Mouse (Mus musculus): Measurements from ENCODE around the gene Etv6. TPM values are rescaled to one million over a fixed set of nuclear protein-coding genes. Genes with fewer than 3 reads are reported as not detected.

Gene Etv6
- polyA plus RNA-seq, 1 experiment = 10.4 TPM

DNA sequence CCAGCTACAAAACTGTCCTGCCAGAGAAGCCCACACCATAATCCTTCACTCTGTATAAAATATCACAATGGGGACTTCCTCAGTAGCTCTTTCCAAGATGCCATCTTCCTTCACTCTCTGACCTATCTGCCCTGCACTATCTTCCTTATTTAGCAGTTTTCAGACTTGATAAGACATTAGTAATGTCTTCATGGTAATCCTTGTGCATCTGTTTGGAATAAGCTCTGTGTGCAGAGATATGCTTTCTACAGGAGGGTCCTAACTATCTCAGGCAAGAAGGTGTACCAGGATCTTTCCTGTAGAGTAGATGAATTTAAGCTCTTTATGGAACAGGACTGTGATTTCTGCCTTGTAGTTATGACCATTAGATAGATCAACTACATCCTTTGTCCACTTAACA, 157.2 kb downstream of the Etv6 start:
- DNase-seq (ENCODE audit: extremely low spot score in 1 of 2, low spot score in 1 of 2) = no peak

DNA sequence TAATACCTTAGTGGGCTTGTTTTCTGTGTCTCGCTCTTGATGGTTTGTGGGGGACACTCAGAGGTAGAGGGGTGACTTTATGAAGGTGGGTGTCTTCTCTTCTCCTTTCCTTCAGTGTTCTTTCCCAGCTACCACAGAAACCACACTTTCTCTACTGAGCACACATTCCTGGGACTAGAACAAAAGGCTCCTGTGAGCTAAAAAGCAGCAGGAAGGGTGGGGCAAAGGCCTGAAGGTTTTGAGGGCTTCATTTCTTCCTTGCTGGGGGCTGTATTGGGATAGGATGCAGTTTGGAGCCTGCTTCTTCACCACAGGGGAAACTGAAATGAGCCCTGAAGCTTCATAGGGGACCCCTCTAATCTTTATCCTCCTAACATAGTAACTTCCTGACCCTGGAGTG, 164.4 kb downstream of the Etv6 start:
- no peak for DNase-seq (ENCODE audit: extremely low spot score in 1 of 2, low spot score in 1 of 2)

DNA sequence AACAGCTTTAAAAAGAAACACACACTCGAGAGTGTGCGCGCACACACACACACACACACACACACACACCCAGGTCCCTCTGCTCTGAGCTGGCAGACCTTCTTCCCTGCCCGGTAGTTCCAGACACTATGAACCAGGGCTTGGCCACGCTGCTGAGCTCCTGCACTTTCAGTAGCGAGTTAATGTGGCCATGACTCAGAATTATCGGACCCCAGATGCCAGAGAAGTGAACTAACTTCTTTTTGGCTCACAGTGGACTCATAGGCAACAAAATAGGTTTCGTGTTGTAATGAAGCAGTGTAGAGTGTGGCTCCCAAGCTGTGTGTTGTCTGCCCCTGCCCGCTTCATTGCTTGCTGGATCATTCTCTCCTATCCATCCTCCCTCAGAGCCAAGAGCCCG, 165.1 kb downstream of the Etv6 start:
- DNase-seq (ENCODE audit: extremely low spot score in 1 of 2, low spot score in 1 of 2) = no peak

DNA sequence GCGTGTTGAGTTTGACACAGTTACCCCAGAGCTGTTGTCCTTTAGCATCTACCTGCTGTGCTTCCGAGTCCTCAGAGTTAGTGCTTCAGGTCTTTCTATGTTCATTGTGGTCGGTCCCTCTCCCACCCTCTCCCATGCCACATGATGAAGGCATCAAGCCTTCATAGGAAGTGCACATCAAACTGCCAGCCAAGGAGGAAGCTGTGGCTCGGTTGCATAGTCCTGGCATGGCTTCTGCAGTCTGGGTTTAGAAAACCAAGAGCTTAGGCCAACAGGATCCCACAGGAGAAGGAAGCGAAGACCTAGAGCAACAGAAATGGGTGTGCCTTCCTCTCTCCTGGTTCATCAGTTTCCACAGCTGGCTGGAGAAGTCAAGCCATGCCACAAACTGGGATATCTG, 166.7 kb downstream of the Etv6 start:
- no peak for DNase-seq (ENCODE audit: extremely low spot score in 1 of 2, low spot score in 1 of 2)

DNA sequence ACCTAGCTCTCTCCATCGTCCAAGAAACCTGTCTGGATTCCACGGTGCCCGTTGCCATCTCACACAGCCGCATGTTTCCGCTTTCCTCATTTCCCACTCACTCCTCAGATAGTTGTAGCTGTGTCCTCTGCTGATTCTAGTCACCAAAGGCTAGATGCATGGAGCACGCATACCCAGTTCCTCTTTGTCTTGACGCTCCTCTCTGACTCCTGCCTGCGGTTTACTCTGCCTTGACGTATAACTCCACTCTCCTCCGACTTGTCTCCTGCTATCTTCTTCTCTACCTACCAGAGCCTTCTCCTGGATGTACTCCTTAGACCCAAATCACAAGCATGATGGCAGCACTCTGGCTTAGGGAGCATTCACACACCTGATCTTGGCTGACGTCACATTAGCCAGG, 169.7 kb downstream of the Etv6 start:
- DNase-seq (ENCODE audit: extremely low spot score in 1 of 2, low spot score in 1 of 2) = no peak

DNA sequence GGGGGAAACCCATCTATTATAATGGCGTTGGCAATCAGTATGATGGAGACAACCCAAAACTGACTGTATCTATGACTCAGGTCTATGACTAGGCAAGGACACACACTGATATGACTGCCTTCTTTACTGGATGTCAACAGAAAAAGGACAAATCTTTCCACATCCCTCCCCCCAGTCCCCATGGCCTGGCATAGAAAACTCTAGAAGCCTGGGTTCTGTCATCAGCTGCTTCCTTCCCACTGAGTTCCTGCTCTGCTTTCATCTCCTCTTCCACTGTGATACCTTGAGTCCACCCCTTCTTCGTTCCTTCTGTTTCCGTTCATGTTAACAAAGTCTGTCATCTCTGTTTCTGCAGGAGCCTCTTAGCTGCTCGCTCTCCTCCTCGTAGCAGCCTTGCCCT, 170.2 kb downstream of the Etv6 start:
- DNase-seq (ENCODE audit: extremely low spot score in 1 of 2, low spot score in 1 of 2) = no peak

DNA sequence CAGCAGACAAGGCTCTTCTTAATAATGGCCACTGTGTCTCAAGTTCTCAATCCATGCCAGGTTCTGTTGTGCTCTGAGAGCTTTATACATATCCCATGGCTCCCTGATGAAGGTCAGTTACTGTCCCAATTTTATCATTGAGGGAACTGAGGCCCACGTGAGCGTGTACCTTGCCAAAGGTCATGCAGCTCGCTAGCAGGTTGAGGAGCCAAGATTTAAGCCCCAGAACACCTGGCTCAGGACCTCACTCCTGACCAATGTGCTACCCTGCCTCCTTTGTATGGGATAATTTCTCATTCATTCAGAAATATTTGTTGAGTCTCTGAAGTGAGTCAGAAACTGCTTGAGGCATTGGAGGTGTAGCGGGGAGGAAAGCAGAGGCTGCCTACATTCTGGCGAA, 170.8 kb downstream of the Etv6 start:
- DNase-seq (ENCODE audit: extremely low spot score in 1 of 2, low spot score in 1 of 2) = no peak

DNA sequence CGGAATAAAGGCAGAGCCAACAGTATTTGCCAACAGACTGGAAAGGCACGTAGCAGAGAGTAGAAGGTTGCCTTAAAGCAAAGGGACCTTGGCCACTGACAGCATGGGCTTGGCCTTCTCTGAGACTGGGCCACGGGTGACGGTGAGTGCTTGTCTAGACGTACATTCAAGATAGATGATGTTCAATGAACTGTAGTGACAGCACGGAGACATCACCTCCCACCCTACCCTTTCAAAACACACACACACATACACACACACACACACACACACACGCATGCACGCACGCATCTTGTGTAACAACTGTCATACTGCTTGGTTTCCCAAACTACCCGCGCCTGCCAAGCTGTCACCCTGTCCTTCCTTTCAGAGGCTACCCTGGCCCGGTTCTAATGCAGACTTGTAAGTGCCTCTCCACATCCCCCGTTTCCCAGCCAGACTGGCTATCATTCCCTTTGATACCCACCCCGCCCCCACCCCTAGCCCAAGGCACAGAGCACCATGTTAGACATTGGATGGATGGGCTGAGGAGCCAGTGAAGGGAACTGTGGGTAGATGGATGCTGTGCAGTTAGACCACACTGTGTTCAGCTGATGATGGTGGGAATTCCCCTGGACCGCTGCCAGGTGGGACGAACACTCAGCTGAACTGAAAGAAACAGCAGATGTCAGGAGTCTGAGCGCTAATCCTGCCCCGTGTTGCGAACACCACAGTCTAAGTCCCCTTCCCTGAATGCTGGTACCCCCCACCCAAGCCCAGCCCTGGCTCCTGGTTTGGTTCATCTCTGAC, 172.1 kb downstream of the Etv6 start:
- peak in 1 of 2 experiments; percentile 43 for DNase-seq (ENCODE audit: extremely low spot score in 1 of 2, low spot score in 1 of 2)

DNA sequence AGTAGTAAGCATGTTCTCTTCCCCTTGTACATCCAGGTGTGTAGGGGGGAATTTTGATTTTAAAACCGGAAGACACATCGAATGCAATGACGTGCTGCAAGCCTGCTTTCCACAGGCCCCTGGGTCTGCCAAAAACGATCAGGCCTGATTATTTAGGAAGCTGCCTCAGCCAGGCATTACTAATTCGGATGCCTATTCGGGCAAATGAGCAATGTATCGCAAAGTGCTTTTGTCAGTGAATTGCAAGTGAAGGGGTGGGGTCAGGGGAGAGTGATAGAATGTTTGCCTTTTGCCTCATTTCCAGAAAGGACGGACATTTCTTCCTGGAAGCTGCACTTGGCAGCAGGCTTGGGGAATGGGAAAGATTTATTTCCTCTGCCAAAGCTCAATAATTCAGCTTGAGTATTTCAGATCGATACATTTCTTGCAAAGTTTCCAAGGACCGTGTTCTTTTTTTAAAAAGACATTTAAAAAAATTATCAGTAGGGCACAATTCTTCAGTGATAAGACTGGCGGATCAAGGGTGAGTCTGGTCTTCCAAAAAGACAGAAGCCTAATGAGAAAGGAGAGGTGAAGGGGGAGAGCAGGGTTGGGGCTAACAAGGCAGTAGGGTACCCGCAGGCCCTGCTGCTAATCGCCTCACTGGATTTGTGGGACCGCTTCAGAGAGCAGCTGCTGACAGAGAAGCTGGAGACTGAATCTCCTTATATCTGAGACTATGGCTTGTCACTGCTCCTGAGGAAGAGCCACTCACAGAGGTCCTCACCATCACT, 172.9 kb downstream of the Etv6 start:
- no peak for DNase-seq (ENCODE audit: extremely low spot score in 1 of 2, low spot score in 1 of 2)

DNA sequence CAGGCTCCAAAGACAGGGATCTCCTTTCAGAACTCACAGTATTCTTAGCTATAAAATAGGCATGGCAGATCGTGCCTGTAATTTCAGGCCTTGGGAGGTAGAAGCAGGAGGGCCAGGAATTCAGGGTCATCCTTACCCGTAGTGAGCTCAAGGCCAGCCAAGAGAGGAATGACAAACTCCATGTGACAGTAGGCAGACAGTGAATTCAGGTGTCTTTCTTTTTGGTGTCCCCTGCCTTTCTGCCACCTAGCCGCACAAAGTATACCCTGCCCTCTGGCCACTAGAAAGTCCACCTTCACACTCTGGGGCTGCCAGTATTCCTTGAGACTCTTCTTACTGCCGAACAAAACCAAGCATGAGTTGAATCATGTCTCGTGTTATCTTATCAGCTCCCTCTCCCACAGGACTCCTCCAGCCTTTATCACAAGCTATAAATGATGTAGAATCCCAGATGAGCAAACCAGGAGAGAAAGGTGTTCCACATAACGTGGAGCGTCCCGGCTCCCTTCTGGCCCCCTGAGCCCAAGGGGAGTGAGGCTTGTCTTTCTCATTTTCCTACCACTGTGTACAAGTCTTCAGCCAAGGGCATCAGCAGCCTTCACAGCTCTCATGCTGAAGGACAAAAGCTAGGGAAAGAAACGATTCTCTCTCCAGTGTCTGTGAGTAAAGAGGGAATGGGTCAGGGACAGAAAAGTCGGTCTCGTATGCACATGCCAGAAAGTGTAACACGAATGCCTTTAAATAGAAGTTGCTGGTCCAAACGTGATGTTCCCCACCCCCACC, 175.4 kb downstream of the Etv6 start:
- DNase-seq (ENCODE audit: extremely low spot score in 1 of 2, low spot score in 1 of 2) = no peak

DNA sequence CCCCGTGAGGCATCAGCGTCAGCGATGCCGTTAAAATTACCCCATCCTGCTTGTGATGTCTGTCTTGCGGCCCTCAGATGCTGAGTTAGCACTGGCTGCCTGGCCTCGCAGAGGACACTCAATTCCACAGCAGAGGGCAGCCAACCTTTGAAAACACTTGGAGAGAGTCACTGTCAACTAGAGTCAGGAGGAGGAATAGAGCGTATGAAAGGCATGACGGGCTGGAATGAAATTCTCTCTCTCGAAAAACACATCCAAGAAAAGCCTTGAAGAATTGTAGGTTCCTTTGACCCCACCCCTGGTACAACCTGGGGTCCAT, 175.9 kb downstream of the Etv6 start:
- no peak for DNase-seq (ENCODE audit: extremely low spot score in 1 of 2, low spot score in 1 of 2)

DNA sequence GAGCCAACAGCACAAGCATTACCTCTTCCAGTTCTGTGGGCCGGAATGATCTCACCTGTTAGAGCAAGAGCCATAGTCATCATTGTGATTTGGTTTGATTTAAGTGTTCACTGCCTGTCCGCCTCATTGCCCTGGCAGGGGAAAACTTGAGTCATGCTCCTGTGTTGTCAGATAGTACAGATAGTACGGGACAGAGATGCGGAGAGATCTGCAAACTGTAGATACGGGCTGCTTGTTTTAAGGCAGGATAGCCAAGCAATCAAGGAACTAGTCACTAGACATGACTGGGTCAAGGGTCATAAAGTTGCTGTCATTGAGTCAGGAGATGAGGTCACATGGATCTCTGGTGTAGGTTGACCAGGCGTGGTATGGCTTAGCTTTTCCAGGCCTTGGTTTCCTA, 182.2 kb downstream of the Etv6 start:
- DNase-seq (ENCODE audit: extremely low spot score in 1 of 2, low spot score in 1 of 2) = no peak

DNA sequence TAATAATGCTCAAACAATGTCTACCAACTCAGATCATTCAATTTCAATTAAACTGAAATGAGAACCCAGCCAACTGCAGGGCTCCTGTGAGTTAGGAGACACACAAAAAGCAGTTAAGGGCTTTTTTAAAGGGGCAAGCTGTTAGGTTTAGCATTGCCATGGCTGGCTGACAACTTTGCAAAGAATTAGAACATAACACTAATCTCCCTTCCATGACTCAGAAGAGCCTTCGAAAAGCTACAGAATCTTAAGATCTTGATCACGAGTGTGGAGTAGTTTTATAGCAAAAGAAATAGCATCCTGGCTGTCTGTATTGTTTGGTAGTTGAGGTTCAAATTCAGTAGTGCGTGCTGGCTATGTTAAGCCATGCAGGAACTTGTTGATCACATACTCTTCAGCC, 182.9 kb downstream of the Etv6 start:
- DNase-seq (ENCODE audit: extremely low spot score in 1 of 2, low spot score in 1 of 2) = peak in 1 of 2 experiments; percentile 37

DNA sequence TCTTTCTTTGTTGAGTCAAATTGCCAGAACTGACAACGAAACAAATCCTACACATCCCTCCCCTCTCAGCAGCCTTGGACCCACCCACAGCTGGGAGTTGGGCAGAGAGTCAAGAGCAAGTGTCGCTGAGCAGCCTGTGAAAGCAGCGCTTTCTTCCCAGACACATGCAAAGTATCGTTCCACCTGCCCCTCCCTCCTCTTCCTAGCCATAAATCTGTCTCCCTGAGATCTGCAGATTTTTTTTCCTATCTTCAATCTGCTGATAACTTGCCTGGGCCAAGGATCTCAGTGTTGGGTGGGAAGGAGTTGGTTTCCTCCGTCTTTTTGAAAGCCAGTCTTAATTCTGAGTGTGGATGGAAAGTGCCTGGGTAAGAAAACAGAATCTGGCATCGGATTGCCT, 183.9 kb downstream of the Etv6 start:
- peak; percentile 62 to 80 for DNase-seq (ENCODE audit: extremely low spot score in 1 of 2, low spot score in 1 of 2)

DNA sequence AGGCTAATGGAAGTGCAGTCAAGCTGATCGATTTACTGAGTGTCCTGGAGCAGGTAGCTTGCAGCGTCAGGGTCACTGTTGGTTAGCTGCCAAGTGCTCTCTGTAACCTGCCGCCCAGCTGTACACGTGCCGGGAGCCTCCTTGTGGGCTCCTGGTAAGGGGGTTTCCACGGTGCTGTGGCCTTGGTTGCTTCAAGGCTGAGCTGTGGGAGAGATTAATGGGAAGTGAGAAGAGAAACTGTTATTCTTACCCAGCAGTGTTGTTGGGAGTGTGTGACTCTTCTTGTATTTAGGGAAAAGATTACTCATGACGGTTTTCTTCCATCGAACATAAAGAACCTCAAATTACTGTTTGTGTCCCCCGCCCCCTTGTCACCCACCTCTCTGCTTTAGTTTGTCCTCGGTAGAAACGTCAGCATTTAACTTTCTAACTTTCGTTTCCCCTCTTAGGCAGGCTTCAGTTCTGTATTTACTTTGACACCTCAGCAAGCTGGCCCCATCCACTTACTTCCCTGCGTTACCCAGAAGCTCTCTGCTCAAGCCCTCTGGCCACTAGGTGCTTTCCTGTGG, 184.8 kb downstream of the Etv6 start:
- peak in 1 of 2 experiments; percentile 39 for DNase-seq (ENCODE audit: extremely low spot score in 1 of 2, low spot score in 1 of 2)

DNA sequence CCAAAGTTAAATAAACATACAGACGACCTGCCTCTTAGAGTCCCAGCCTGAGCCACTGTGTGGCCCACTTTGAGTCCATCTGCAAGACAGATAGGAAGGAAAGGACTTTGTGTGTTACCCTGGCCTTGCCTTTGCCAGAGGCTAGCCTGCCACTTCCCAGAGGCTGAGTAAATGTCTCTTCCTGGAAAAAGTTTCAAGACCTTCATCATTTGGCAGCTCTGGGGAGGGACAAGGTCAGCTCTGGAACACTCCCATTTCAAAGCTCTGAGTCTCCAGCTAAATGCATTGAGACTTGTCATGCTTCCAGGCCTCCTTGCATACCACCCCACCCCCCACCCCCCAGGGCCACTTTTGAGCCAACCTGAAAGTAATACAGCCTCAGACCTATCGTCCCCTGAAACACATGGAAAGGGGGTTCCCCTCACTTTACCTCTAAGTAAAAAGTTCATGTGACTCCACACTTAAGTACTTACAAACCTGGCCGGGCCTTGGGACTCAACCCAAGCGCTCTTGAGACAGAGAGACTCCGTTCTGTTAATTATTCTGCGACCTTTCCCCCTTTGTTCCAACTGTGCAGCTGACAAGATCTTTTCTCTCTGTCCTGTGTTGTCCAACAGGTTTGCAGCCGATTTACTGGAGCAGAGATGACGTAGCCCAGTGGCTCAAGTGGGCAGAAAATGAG, 186.9 kb downstream of the Etv6 start:
- no peak for DNase-seq (ENCODE audit: extremely low spot score in 1 of 2, low spot score in 1 of 2)

DNA sequence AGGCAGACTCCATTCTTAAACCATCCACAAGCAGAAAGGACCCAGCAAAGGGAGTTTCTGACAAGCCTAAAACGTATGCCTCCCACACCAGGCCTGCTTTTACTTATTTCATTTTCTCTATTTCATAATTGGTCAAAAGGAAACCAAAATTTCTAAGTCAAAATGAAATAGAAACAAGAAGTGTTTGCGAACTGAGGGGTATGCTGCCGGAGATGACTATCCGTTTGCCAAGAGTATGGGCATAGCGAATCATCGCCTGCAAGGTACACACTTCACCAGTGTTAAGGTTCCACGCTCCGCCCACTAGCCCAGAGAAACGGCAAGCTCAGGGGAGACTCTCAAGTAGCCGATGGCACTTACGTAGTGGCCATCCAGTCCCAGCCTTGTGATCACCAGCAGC, 190.1 kb downstream of the Etv6 start:
- peak in 1 of 2 experiments; percentile 33 for DNase-seq (ENCODE audit: extremely low spot score in 1 of 2, low spot score in 1 of 2)

DNA sequence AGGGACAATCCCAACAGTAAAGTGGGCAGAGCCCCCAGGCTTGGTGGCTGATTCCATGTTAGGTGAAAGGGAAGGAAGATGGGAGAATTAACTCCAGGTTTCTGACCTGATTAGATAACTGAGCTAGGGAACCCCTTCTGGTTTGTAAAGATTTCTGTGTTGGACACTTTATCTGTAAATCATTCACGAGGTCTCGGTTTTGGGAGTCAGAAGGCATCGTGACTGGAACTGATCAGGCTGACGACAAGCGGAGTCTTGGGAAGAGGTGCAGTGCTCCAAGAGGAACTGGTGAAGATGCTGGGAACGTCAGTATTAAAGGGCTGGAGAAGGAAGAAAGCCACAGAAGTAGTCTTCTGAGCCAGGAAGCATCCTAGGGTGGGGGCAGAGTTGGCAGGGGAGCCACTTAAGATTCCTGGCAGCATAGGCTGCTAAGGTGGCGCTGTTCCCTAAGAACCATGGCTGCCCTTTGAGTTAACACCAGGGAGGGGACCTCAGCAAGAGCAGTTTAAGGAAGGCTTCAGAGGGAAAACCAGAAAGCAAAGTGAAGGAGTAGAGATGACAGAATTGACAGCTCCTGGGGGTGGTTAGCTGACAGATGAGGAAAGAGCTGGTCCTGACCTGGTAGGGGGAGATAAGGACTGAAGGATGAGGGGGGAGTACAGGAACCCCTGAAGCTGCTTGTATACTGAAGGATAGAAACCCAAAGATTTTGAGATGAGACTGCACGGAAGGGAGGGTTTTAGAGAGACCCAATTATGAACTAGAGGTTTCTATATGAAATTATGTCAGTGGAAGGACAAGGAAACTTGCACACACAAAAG, 191.1 kb downstream of the Etv6 start:
- no peak for DNase-seq (ENCODE audit: extremely low spot score in 1 of 2, low spot score in 1 of 2)

DNA sequence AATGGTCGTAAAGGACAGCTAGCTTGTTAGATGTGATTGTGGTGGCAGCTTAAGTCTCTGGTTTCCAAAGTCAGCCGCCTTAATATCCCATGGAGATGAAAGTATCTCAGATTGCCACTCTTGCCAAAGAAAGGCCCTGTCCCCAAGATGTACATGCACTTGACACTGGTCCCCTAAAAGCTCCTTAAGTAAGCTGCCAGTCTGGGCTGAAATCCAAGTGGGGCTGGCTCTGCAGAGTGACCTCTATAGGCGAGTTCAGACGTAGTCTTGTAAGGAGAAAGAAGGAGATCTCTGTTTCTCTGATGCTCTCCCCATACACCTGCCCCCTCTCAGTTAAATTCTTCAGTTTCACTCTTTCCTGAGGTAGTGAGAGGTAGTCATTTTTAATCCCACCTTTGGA, 200.8 kb downstream of the Etv6 start:
- DNase-seq (ENCODE audit: extremely low spot score in 1 of 2, low spot score in 1 of 2) = no peak

DNA sequence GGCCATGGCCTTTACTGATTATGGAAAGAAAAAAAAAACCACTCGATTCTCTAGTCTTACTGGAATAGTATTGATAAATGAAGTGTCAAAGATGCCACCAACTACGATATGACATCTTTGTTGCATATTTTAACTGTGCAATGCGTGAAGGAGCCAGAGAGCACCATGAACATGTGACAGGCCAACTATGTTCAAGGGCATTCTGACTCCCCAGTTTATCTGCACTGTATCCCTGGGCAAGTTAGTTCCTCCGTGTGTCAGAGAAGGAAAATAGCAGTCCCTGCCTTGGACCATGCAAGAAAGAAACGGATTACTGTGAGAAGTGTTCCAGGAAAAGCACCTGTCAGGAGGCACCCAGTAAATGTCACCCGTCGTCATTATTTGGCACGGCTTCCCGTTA, 203.0 kb downstream of the Etv6 start:
- DNase-seq (ENCODE audit: extremely low spot score in 1 of 2, low spot score in 1 of 2) = no peak

Measured in frontal cortex, adult 2 months (tissue).